Mouse (Mus musculus) megakaryocyte, embryonic 14.5 days (primary cell): ENCODE results near the gene Fgfr2. TPM values are rescaled to one million over a fixed set of nuclear protein-coding genes. Genes with fewer than 3 reads are reported as not detected.
"Not testable (repeated sequence)": the region's sequence is repeated elsewhere in the genome, so short reads cannot be mapped to it uniquely, and the experiment has no call there.

Experiments used
- H3K27me3 ChIP-seq: replicated peaks from 2 replicates; pipeline ENCODE3; 2012; ENCODE audit warnings: inconsistent platforms
- H3K36me3 ChIP-seq: replicated peaks from 2 replicates; pipeline ENCODE3; 2012; ENCODE audit warnings: low read length, inconsistent platforms, mixed read lengths
- H3K4me1 ChIP-seq: 2 replicates; pipeline ENCODE4 v1.6.1; 2012; ENCODE audit warnings: inconsistent platforms
- H3K4me3 ChIP-seq: replicated peaks from 2 replicates; pipeline ENCODE3; 2012; ENCODE audit warnings: moderate library complexity, mild to moderate bottlenecking, inconsistent platforms
- H3K9me3 ChIP-seq: 2 replicates; pipeline ENCODE4 v1.6.1; 2012; ENCODE audit warnings: inconsistent platforms
- FLI1 ChIP-seq: IDR thresholded peaks from 2 replicates; pipeline ENCODE4 v1.6.1; 2012; ENCODE audit warnings: low read length, inconsistent platforms, mixed read lengths
- GATA1 ChIP-seq: IDR thresholded peaks from 3 replicates; pipeline ENCODE4 v1.6.1; 2012; ENCODE audit warnings: mixed read lengths, low read length, inconsistent platforms, borderline replicate concordance
- polyA plus RNA-seq: library from polyadenylated mRNA; stranded (reverse); fragments of >175 nt; gene quantifications from 2 replicates; pipeline ENCODE4 v1.2.3, GENCODE M21; 2012; ENCODE audit warnings: low replicate concordance; ENCODE audit not compliant: insufficient read depth

Gene Fgfr2
- polyA plus RNA-seq, 1 experiment, result 0.45 TPM

DNA sequence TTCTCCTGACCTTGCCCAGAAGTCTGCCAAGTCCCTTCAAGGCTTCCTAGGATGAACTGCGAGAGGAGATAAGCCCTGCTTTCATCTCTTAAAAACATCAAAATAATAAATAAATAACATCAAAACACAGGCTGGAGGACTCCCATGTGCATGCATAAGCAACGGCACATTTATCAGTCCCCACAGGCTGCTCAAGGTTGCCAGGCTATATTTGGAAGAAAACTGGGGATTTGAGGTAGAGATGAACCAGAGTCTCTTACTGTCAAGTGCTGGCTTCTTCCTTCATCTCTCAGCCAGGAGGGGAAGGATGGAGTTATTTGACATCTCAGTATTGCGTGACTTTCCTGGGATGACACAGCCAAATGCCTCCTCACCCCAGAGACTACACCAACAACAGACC is 2964.3 kb downstream of the Fgfr2 start:
- TF ChIP-seq GATA1, result no peak
- no peak for TF ChIP-seq FLI1
- H3K9me3 ChIP-seq, result peaks cover 17% of the 10 kb centered on the region; the same call in 1 of the 2 replicates

DNA sequence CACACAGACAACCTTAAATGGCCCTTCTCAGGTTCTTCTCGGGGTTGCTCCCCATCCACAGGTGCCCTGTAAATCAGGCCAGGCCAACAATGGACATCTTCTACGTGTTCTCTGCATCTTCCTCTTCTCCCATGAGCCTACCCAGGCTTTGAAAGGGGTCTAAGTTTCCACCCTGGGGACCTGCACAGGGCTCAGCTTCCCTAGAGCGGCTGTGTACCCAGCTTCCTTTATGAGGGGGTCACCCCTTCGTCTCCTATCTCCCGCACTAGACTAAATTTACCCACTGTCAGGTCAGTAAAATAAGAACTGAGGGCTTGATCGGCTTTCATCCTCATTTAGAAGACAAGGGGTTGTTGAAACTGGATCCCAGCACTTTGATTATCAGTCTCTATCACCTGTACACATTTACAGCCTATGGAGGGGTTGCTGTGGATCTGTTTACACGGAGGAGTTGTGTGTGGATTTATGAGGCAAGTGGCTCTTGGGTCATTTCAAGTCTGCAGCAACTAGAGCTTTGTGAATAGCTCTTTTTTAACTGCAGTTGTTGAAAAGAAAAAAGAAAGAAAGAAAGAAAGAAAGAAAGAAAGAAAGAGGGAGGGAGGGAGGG is 2969.7 kb downstream of the Fgfr2 start:
- Histone ChIP-seq H3K27me3 (no peaks in the 10 kb centered on the region), H3K4me3 (no peak overlapping the region), H3K36me3 (no peaks in the 10 kb centered on the region), H3K9me3 (peaks cover 23% of the 10 kb centered on the region), H3K4me1 (no peaks in the 10 kb centered on the region)
- no peak for TF ChIP-seq FLI1
- TF ChIP-seq GATA1, result no peak

More for the DNA sequence above, 2964.3 kb downstream of the Fgfr2 start:
- Histone ChIP-seq H3K4me3 (no peak overlapping the region), H3K36me3 (no peaks in the 10 kb centered on the region), H3K4me1 (no peaks in the 10 kb centered on the region), H3K27me3 (no peaks in the 10 kb centered on the region)

DNA sequence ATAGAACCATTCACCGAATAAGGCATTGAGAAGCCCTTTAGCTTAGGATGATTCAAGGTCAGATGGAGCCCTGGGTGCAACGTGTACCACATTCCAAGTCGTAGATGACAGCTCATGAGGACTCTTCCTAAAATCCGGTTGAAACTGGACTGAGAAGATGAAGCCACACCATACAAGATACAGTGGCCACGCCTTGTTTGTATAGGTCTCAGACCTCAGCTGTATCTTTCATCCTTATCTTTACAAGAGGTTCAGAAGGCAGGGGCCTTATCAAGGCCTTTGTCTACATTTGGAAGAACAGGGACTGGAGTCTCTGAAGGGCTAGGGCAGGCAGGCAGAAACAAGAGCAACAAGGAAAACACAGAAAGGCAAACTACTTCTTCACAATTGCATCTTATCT is 2974.2 kb downstream of the Fgfr2 start:
- Histone ChIP-seq H3K27me3 (no peaks in the 10 kb centered on the region), H3K9me3 (peaks cover 19% of the 10 kb centered on the region), H3K4me3 (no peak overlapping the region), H3K36me3 (no peaks in the 10 kb centered on the region), H3K4me1 (no peaks in the 10 kb centered on the region)
- no peak for TF ChIP-seq FLI1
- TF ChIP-seq GATA1, result no peak

DNA sequence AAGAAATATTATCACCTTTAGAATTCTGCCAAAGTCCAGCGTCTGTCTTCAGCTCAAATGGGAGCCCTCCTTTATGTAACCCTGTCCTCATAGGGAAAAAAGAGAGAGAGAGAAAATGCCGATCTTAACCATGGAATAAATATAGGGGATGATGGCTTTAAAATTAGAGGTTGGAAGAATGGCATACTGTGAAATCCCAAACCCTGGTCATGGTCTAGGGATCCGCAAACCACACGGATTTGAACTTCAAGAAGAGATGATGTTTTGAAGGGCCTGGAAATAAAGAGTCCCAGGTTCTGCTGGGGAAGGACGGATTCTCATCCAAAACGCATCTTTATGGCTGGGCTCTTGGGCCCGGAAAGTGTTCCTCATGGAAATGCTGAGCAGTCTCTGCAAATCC is 2975.9 kb downstream of the Fgfr2 start:
- peaks cover 25% of the 10 kb centered on the region for H3K9me3 ChIP-seq
- TF ChIP-seq FLI1 (no peak), GATA1 (no peak)
- no peaks in the 10 kb centered on the region for H3K27me3 ChIP-seq

DNA sequence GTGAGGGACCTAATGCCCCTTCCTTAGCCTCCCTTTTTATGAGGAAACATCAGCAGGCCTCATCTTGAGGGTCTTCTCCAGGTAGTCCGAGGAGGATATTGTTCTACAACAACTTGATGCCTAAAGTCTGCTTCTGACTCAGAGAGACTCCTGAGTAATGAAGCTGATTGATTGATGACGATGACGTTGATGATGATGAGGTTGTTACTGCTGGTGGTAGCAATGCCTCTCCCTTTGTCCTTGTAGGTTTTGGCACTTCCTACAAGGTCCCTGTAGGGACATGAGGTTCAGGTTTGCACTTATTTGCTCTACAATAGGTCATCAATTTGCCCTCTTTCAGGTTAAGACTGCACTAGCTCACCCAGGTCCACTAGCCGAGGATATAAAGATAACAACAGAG is 2977.9 kb downstream of the Fgfr2 start:
- no peak for TF ChIP-seq FLI1
- Histone ChIP-seq H3K27me3 (no peaks in the 10 kb centered on the region), H3K36me3 (no peaks in the 10 kb centered on the region), H3K4me3 (no peak overlapping the region), H3K9me3 (peaks cover 32% of the 10 kb centered on the region), H3K4me1 (no peaks in the 10 kb centered on the region)

More for the DNA sequence above, 2975.9 kb downstream of the Fgfr2 start:
- no peaks in the 10 kb centered on the region for H3K4me1 ChIP-seq
- no peaks in the 10 kb centered on the region for H3K36me3 ChIP-seq
- H3K4me3 ChIP-seq, result no peak overlapping the region

DNA sequence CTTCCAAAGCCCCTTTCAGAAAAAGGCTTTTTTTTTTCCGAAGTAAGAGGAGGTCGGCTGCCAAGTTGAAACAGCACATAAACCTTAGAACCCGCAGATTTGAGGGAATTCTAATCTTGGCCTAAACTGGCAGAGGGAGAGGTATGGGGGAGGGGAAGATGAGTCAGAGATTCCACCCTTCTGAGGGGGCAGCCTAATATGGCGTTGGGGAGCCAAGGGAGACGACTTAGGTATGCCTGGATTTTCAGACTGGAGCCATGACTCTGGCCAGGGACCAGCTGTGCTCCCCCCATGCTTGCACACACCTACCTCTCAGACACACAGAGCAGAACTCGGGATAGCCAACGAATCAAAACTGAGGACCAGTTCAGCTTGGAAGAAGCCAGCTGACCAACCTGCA is 2979.8 kb downstream of the Fgfr2 start:
- Histone ChIP-seq H3K36me3 (no peaks in the 10 kb centered on the region), H3K27me3 (no peaks in the 10 kb centered on the region), H3K4me1 (no peaks in the 10 kb centered on the region), H3K4me3 (no peak overlapping the region), H3K9me3 (peaks cover 39% of the 10 kb centered on the region)
- TF ChIP-seq FLI1, result no peak
- TF ChIP-seq GATA1, result no peak

DNA sequence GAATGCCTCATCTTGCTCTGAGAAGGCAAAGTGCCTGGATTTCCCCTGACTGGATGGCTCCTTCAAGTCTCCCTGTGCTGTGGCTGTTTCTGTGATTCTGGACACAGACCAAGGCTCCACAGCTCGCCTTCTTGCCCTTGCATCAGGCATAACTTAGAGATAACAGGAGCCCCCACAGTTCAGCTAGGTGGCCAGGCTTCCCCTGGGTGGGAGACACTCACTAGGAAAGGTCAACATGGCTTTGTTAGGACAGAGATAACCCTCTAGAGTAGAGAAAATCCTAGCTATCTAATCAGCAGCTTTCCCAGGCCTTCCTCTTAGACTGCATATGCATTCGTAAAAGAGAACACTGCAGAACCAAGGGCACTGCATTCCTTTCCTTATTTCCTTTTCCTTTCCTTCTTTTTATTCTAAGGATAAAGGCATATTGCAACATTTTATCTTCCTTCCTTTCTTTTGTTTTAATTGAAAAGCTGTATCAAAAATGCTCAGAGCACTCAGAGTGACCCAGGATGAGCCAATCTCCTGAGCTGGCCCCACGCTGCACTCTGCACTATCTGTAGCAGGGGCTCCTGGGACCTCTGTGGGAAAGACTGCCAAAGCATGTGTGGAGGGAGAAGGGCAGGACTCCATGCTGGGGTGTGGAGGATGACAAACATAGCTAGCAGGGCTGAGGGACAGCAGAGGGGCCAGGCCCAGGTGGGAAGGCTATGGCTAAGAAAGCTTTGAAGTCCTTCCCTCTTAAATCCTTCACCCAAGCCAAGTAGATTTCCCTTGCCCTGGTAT is 2981.9 kb downstream of the Fgfr2 start:
- Histone ChIP-seq H3K9me3 (peaks cover 40% of the 10 kb centered on the region), H3K36me3 (no peaks in the 10 kb centered on the region), H3K27me3 (no peaks in the 10 kb centered on the region), H3K4me1 (no peaks in the 10 kb centered on the region), H3K4me3 (no peak overlapping the region)
- no peak for TF ChIP-seq GATA1
- no peak for TF ChIP-seq FLI1

DNA sequence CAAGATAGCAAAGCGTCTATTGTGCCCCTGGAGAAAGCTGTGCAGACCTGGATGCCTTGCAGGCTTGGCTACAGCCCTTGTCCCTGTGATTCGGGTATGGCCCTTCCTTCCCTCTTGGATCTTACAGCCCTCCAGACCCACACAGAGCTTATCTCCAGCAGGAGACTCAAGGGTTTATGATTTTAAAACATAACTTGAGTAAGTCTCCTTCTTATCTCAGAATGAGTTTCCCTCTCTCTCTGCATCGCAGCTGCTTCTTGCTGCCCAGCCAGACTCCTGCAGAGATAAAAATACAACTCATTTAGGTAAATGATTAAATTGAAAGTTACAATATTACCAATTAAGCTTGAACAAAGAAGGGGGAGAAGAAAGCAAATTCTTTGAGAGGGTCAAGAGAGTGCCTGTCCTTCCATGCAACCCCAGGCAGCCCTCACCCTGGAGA is 2988.2 kb downstream of the Fgfr2 start:
- TF ChIP-seq GATA1 (no peak), FLI1 (no peak)
- H3K9me3 ChIP-seq, result peaks cover 9% of the 10 kb centered on the region; the same call in 1 of the 2 replicates
- no peak overlapping the region for H3K4me3 ChIP-seq
- H3K36me3 ChIP-seq, result no peaks in the 10 kb centered on the region
- no peaks in the 10 kb centered on the region for H3K4me1 ChIP-seq
- H3K27me3 ChIP-seq, result no peaks in the 10 kb centered on the region

DNA sequence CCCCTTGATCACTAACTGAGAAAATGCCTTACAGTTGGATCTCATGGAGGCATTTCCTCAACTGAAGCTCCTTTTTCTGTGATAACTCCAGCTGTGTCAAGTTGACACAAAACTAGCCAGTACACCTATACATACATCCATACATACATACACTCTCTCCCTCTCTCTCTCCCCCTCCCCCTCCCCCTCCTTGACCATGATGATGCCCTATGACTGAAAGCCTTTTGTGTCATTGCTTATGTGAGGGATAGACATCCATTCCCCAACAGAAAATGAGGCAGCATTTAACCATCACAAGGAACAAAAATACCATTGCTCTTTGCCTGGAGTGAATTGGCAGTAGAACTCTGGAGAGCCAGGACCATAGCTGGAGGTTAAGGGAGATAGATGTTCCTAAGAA is 2988.7 kb downstream of the Fgfr2 start:
- H3K36me3 ChIP-seq, H3K27me3 ChIP-seq, H3K4me1 ChIP-seq, H3K9me3 ChIP-seq, H3K4me3 ChIP-seq: not testable (repeated sequence)

DNA sequence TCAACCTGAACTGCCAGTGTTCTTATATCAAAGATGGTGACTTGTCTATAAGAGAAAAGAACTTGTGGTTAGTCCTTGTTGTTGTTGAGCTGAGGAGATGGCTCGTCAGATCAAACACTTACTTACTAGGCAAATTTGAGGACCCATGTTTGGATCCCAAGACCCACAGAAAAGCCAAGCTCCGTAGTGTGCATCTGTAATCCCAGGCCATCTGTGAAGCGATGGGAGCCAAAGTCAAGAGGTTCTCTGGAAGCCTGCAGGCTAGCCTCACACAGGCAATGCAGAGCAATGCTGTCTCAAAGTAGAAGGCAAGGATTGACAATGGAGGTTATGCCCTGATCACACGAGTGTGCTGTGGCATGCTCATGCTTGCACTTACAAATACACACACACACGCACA is 2992.9 kb downstream of the Fgfr2 start:
- H3K4me3 ChIP-seq, result no peak overlapping the region
- TF ChIP-seq FLI1, result no peak
- no peak for TF ChIP-seq GATA1
- H3K4me1 ChIP-seq, result no peaks in the 10 kb centered on the region
- no peaks in the 10 kb centered on the region for H3K27me3 ChIP-seq
- peaks cover 3% of the 10 kb centered on the region for H3K9me3 ChIP-seq
- H3K36me3 ChIP-seq, result no peaks in the 10 kb centered on the region
